Mouse (Mus musculus): ENCODE data around the gene Cavin1.

DNA sequence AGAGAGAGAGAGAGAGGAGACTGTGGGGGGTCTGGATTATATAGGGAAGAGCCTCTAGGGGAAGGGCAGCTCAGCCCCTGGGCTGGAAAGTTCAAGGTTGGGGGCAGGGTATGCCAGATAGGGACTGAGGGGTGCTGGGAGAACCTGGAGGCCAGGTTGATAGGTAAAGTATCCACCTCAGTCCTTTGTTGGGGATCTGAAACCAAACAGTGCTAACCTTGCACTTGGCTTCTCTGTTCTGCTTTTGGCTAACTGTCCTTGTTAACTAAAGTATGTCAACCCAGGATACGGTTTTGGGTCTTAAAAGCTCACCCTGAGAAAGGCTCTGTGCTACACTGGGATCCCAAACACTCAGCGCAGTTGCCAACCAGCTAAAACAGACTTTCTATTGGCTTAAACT, 19.0 kb upstream of the Cavin1 start:
- TF ChIP-seq CTCF (IDR thresholded peaks at IDR 0.05; ENCODE audit: insufficient read depth, low read depth, low read length): no peak
- no peak for TF ChIP-seq POLR2A (IDR thresholded peaks at IDR 0.05; ENCODE audit: insufficient read depth, low read depth, low read length)

Measured in olfactory bulb, adult 2 months (tissue).